Mouse (Mus musculus) lung, embryonic 14.5 days (tissue): Measurements from ENCODE around the gene Tm6sf1. TPM values are rescaled to one million over a fixed set of nuclear protein-coding genes. Genes with fewer than 3 reads are reported as not detected.

Experiments used
- ATAC-seq: fragments of 200-750 bp; cut with Nextera tagmentation; 2 replicates; pipeline ENCODE4 v1.8.0; 2017; ENCODE audit warnings: mild to moderate bottlenecking, moderate TSS enrichment, moderate library complexity; ENCODE audit not compliant: insufficient read depth
- DNase-seq: peaks from one replicate; pipeline ENCODE4 v3.0.0-alpha.2; 2015
- H3K27ac ChIP-seq: fragments of 300-500 bp; sonication (generic); 2 replicates; pipeline ENCODE4 v1.5.1; 2014; ENCODE audit warnings: low read depth, mild to moderate bottlenecking, moderate library complexity
- H3K27me3 ChIP-seq: fragments of 300-500 bp; sonication (generic); 2 replicates; pipeline ENCODE4 v1.6.1; 2014; ENCODE audit warnings: low read length, control low read depth; ENCODE audit not compliant: insufficient read depth
- H3K36me3 ChIP-seq: fragments of 300-500 bp; sonication (generic); 2 replicates; pipeline ENCODE4 v1.6.1; 2014; ENCODE audit warnings: control low read depth; ENCODE audit not compliant: insufficient read depth
- H3K4me1 ChIP-seq: fragments of 300-500 bp; sonication (generic); 2 replicates; pipeline ENCODE4 v1.6.1; 2014; ENCODE audit warnings: antibody characterized with exemption, control low read depth; ENCODE audit not compliant: insufficient read depth
- H3K4me2 ChIP-seq: fragments of 300-500 bp; sonication (generic); 2 replicates; pipeline ENCODE4 v1.6.1; 2014; ENCODE audit warnings: mild to moderate bottlenecking
- H3K4me3 ChIP-seq: fragments of 300-500 bp; sonication (generic); 2 replicates; pipeline ENCODE4 v1.5.1; 2014; ENCODE audit warnings: low read depth, low read length
- H3K9ac ChIP-seq: fragments of 300-500 bp; sonication (generic); 2 replicates; pipeline ENCODE4 v1.6.1; 2014
- H3K9me3 ChIP-seq: fragments of 300-500 bp; sonication (generic); 2 replicates; pipeline ENCODE4 v1.6.1; 2016; ENCODE audit warnings: low read depth, low read length, control low read depth
- CTCF ChIP-seq: IDR thresholded peaks from 2 replicates; pipeline ENCODE4 v1.5.1; 2016; ENCODE audit warnings: antibody characterized with exemption, low read depth
- WGBS: fragments of 180-500 bp; shearing (Covaris S2); extraction: QIAGEN DNeasy Blood & Tissue Kit; methylation state at CpG from one replicate; pipeline ENCODE4 v1.1.7; 2014; 5-methylcytosine and 5-hydroxymethylcytosine counted together
- polyA plus RNA-seq: library from polyadenylated mRNA; unstranded; fragments of >200 nt; fragmentation: Nextera tagmentation; extraction: Ambion mirVana; gene quantifications from 2 replicates; pipeline ENCODE4 v1.2.1, GENCODE M21; 2014

Tm6sf1 gene
- polyA plus RNA-seq, 1 experiment from 2014 or later = 16.0 TPM

- H3K4me1 ChIP-seq = no peaks in the 10 kb centered on the region
- H3K27me3 ChIP-seq = no peaks in the 10 kb centered on the region
- no peaks in the 10 kb centered on the region for H3K9me3 ChIP-seq
- no peak overlapping the region for H3K4me3 ChIP-seq
- DNase-seq (peak; percentile 87), ATAC-seq (peak; percentile 50; the same call in 1 of the 2 replicates)
- no peak overlapping the region for H3K4me2 ChIP-seq
- 28% methylated on average over 6 of the region's 6 CpGs for WGBS
- no peaks in the 10 kb centered on the region; the same call in 1 of the 2 replicates for H3K36me3 ChIP-seq
- TF ChIP-seq CTCF = peak; percentile 94
- no peak overlapping the region for H3K9ac ChIP-seq
- H3K27ac ChIP-seq = no peak overlapping the region
Observed at GRCm38 (mm10) chr7:81868158-81868557, 9.4 kb downstream of the Tm6sf1 start.

- 25% methylated on average over 13 of the region's 13 CpGs for whole genome bisulfite sequencing
- H3K9ac ChIP-seq = no peak overlapping the region
- H3K4me3 ChIP-seq = no peak overlapping the region
- H3K27ac ChIP-seq = no peak overlapping the region
- no peaks in the 10 kb centered on the region for H3K27me3 ChIP-seq
- no peaks in the 10 kb centered on the region for H3K36me3 ChIP-seq
- H3K4me1 ChIP-seq = 0 out of 2 replicates have a peak, but pooled peaks cover 3% of the 10 kb centered on the region
- DNase-seq (peak; percentile 67), ATAC-seq (peak; percentile 81)
- no peak for TF ChIP-seq CTCF
- H3K9me3 ChIP-seq = no peaks in the 10 kb centered on the region
- no peak overlapping the region for H3K4me2 ChIP-seq
Observed at GRCm38 (mm10) chr7:81872493-81873013, 13.8 kb downstream of the Tm6sf1 start.

- Histone ChIP-seq H3K27ac (no peak overlapping the region), H3K9ac (no peak overlapping the region), H3K27me3 (no peaks in the 10 kb centered on the region), H3K4me2 (no peak overlapping the region), H3K4me1 (0 out of 2 replicates have a peak, but pooled peaks cover 3% of the 10 kb centered on the region), H3K36me3 (no peaks in the 10 kb centered on the region), H3K4me3 (no peak overlapping the region), H3K9me3 (no peaks in the 10 kb centered on the region)
- DNase-seq (no peak), ATAC-seq (no peak)
- TF ChIP-seq CTCF = no peak
- 15% methylated on average over 1 of the region's 1 CpGs for WGBS
Observed at GRCm38 (mm10) chr7:81873807-81874206, 15.0 kb downstream of the Tm6sf1 start.

- ATAC-seq = no peak
- Histone ChIP-seq H3K27me3 (no peaks in the 10 kb centered on the region), H3K4me2 (no peak overlapping the region), H3K9me3 (no peaks in the 10 kb centered on the region), H3K4me3 (no peak overlapping the region), H3K27ac (no peak overlapping the region), H3K4me1 (0 out of 2 replicates have a peak, but pooled peaks cover 3% of the 10 kb centered on the region), H3K36me3 (no peaks in the 10 kb centered on the region), H3K9ac (no peak overlapping the region)
- DNase-seq = no peak
- 72% methylated on average over 6 of the region's 6 CpGs for WGBS
- TF ChIP-seq CTCF = no peak
Observed at GRCm38 (mm10) chr7:81874636-81875035, 15.8 kb downstream of the Tm6sf1 start.

GRCm38 (mm10) chr7:81875372-81875771 lies 16.6 kb downstream of the Tm6sf1 start:
- Histone ChIP-seq H3K4me3 (no peak overlapping the region), H3K4me2 (no peak overlapping the region), H3K4me1 (0 out of 2 replicates have a peak, but pooled peaks cover 3% of the 10 kb centered on the region), H3K36me3 (no peaks in the 10 kb centered on the region), H3K9me3 (no peaks in the 10 kb centered on the region), H3K27me3 (no peaks in the 10 kb centered on the region), H3K9ac (no peak overlapping the region), H3K27ac (no peak overlapping the region)
- ATAC-seq (no peak), DNase-seq (no peak)
- no peak for TF ChIP-seq CTCF
- 42% methylated on average over 9 of the region's 9 CpGs for WGBS

- H3K36me3 ChIP-seq = no peaks in the 10 kb centered on the region; the same call in 1 of the 2 replicates
- ATAC-seq (no peak), DNase-seq (no peak)
- no peak overlapping the region for H3K9ac ChIP-seq
- H3K27ac ChIP-seq = no peak overlapping the region
- no peak overlapping the region for H3K4me3 ChIP-seq
- 69% methylated on average over 5 of the region's 5 CpGs for WGBS
- H3K4me2 ChIP-seq = no peak overlapping the region
- no peak for TF ChIP-seq CTCF
- 0 out of 2 replicates have a peak, but pooled peaks cover 3% of the 10 kb centered on the region for H3K4me1 ChIP-seq
- H3K9me3 ChIP-seq = no peaks in the 10 kb centered on the region
- no peaks in the 10 kb centered on the region for H3K27me3 ChIP-seq
Observed at GRCm38 (mm10) chr7:81880286-81880685, 21.5 kb downstream of the Tm6sf1 start.

- Histone ChIP-seq H3K4me1 (no peaks in the 10 kb centered on the region), H3K9me3 (no peaks in the 10 kb centered on the region), H3K36me3 (peaks cover 1% of the 10 kb centered on the region; the same call in 1 of the 2 replicates), H3K4me3 (no peak overlapping the region), H3K27ac (no peak overlapping the region), H3K27me3 (no peaks in the 10 kb centered on the region), H3K9ac (no peak overlapping the region), H3K4me2 (no peak overlapping the region)
- no peak for TF ChIP-seq CTCF
- WGBS = 82% methylated on average over 4 of the region's 4 CpGs
- no peak for DNase-seq
- ATAC-seq = no peak
Observed at GRCm38 (mm10) chr7:81880797-81881196, 22.0 kb downstream of the Tm6sf1 start.
